Mouse (Mus musculus): ENCODE results near the gene Foxj2. TPM values are rescaled to one million over a fixed set of nuclear protein-coding genes. Genes with fewer than 3 reads are reported as not detected.

Gene Foxj2
- total and polyA plus RNA-seq, 3 experiments = 1.9 to 5.4 (median 2.5) TPM

DNA sequence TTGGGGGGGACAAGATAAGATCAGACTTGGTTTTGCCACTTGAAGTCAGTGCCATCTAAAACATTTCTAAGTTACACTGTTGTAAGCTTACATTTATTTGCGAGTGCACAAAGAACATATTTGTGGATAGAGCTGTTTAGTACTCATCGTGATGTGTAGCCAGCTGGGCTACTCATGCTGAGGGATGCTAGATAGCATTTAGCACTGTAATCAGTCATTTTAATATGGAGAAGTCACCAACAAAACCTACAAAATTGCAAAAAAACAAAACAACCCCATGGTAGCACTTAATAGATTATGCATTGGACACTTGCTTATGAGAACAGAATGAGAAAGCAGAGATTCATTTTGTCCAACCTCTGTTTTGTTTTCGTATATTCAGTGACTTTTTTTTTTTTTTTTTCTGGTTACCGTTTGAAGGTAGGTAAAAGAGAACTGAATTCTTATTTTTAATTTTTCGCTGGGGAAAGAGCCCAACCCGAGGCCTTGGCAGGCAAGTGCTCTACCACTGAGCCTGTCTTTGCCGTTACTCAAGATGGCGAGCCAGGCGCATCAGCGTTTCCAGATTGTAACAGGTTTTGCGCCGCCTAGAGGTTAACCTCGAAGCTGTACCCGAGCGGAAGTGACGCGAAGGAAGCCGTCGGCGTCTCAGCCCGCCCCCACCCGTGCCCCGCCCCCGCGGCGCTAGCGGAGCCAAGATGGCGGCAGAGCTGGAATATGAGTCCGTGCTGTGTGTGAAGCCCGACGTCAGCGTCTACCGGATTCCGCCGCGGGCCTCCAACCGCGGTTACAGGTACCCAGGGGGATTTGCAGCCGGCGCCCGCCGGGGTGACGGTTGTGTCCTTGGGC is 54.4 kb downstream of the Foxj2 start, which contains the start of gene Necap1 (continued):
- TF ChIP-seq ZMIZ1 (IDR thresholded peaks at IDR 0.05; ENCODE audit: low read depth, low read length) (peak; percentile 77; the same call in 1 of the 2 replicates), GABPA (IDR thresholded peaks at IDR 0.05; ENCODE audit: insufficient replicate concordance, low read depth, low read length) (no peak), USF1 (IDR thresholded peaks at IDR 0.05; ENCODE audit: low read depth, low read length) (no peak; the same call in 1 of the 2 replicates), ZKSCAN1 (IDR thresholded peaks at IDR 0.05; ENCODE audit: borderline replicate concordance, low read depth, low read length) (no peak), USF2 (conservative IDR thresholded peaks at IDR 0.05; ENCODE audit: low read depth, low read length) (no peak), IRF4 (IDR thresholded peaks at IDR 0.05; ENCODE audit: low read depth, low read length) (peak; percentile 66; the same call in 1 of the 2 replicates)

DNA sequence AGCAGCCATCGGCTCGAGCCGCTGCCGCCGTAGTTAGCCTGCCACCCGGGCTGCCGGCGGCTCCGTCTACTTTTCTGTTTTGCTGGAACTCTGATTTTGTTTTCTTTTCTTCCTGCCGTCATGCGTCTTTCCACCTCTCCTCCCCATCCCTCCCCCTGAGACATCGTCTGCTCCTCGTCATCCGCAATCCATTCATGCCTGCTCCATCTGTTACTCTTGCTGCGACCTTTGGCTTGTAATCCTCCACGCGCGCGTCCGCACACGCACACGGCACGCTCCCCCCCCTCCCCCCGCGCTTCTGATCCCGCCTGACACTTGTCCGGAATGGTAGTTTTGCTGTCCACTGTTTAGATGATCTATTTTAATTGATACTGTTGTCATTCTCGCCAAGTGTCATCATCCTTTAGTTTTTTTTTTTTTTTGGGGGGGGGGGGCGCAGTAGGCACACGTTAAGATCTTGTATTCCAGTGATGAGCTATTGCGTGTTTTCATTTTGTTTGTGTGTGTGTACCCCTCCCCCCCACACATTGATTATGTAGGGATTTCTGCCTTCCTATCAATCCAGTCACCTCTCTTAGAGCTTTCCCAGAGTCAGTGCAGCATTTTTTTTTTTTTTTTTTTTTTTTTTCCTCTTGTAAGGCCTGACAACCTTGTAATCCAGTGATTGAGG is 55.1 kb downstream of the Foxj2 start:
- TF ChIP-seq MXI1 (IDR thresholded peaks at IDR 0.05; ENCODE audit: low read depth, low read length) = 0 out of 2 replicates have a peak, but pooled peaks have one; percentile 7
- TF ChIP-seq NELFE (IDR thresholded peaks at IDR 0.05; ENCODE audit: low read depth, low read length) = no peak
- TF ChIP-seq MAFK (IDR thresholded peaks at IDR 0.05; ENCODE audit: insufficient replicate concordance, low read length) = no peak
- TF ChIP-seq NRF1 (IDR thresholded peaks at IDR 0.05; ENCODE audit: low read depth, low read length) = no peak
- TF ChIP-seq ZNF384 (IDR thresholded peaks at IDR 0.05; ENCODE audit: low read depth, low read length) = peak; percentile 71
- no peak for TF ChIP-seq RCOR1 (conservative IDR thresholded peaks at IDR 0.05; ENCODE audit: low read depth, low read length)
- no peak for TF ChIP-seq USF1 (IDR thresholded peaks at IDR 0.05; ENCODE audit: low read depth, low read length)
- peak; percentile 32; the same call in 1 of the 2 replicates for TF ChIP-seq BHLHE40 (IDR thresholded peaks at IDR 0.05; ENCODE audit: low read depth, low read length)
- TF ChIP-seq MAZ (IDR thresholded peaks at IDR 0.05; ENCODE audit: low read depth, low read length) = no peak
- no peak for TF ChIP-seq GABPA (IDR thresholded peaks at IDR 0.05; ENCODE audit: insufficient replicate concordance, low read depth, low read length)
- TF ChIP-seq SMC3 (IDR thresholded peaks at IDR 0.05; ENCODE audit: low read depth, low read length) = no peak
- TF ChIP-seq EP300 (IDR thresholded peaks at IDR 0.05; ENCODE audit: low read length) = no peak
- TF ChIP-seq SIN3A (IDR thresholded peaks at IDR 0.05; ENCODE audit: low read length) = peak; percentile 1; the same call in 1 of the 2 replicates
- TF ChIP-seq E2F4 (IDR thresholded peaks at IDR 0.05; ENCODE audit: insufficient replicate concordance, low read depth, low read length) = no peak
- TF ChIP-seq PAX5 (IDR thresholded peaks at IDR 0.05; ENCODE audit: low read length) = no peak
- TF ChIP-seq CHD1 (IDR thresholded peaks at IDR 0.05; ENCODE audit: low read depth, low read length) = peak; percentile 57; the same call in 1 of the 2 replicates
- TF ChIP-seq TBP (conservative IDR thresholded peaks at IDR 0.05; ENCODE audit: low read depth, low read length) = no peak
- no peak for TF ChIP-seq RAD21 (IDR thresholded peaks at IDR 0.05; ENCODE audit: low read depth, low read length)
- TF ChIP-seq CHD2 (IDR thresholded peaks at IDR 0.05; ENCODE audit: low read length) = 0 out of 2 replicates have a peak, but pooled peaks have one; percentile 6
- no peak for TF ChIP-seq ZKSCAN1 (IDR thresholded peaks at IDR 0.05; ENCODE audit: borderline replicate concordance, low read depth, low read length)
- TF ChIP-seq CTCF (conservative IDR thresholded peaks at IDR 0.05 in 1 of 2, IDR thresholded peaks at IDR 0.05 in 1 of 2; ENCODE audit: low read depth in 2 of 2, low read length in 2 of 2) = no peak
- 0 out of 2 replicates have a peak, but pooled peaks have one; percentile 29 for TF ChIP-seq UBTF (IDR thresholded peaks at IDR 0.05; ENCODE audit: low read depth, low read length)
- 0 out of 2 replicates have a peak, but pooled peaks have one; percentile 49 for TF ChIP-seq MAX (IDR thresholded peaks at IDR 0.05; ENCODE audit: low read length)
- no peak for TF ChIP-seq POLR2A (IDR thresholded peaks at IDR 0.05; ENCODE audit: low read depth, low read length)
- TF ChIP-seq KAT2A (IDR thresholded peaks at IDR 0.05; ENCODE audit: insufficient replicate concordance, low read length) = no peak
- TF ChIP-seq MYC (IDR thresholded peaks at IDR 0.05; ENCODE audit: low read depth, low read length) = no peak
- no peak for TF ChIP-seq USF2 (conservative IDR thresholded peaks at IDR 0.05; ENCODE audit: low read depth, low read length)
- no peak for TF ChIP-seq JUND (conservative IDR thresholded peaks at IDR 0.05; ENCODE audit: low read depth, low read length)
- TF ChIP-seq ZMIZ1 (IDR thresholded peaks at IDR 0.05; ENCODE audit: low read depth, low read length) = no peak
- peak; percentile 28 for DNase-seq (ENCODE audit: extremely low read depth)
- dilution Hi-C loops (cut with MboI; ENCODE audit: extremely low pct_ligation_motif_present, extremely low pct_unique_long_range_greater_than_20kb, low sequenced_read_pairs) (no loop called here), in situ Hi-C loops (cut with MboI; ENCODE audit: low pct_ligation_motif_present, low pct_unique_long_range_greater_than_20kb, low sequenced_read_pairs) (loop anchor here (5.0 kb wide), 1 partner anchor 68 kb away; no protein-coding TSS in a partner anchor)
- peak overlapping the region; percentile 65 for H3K27ac ChIP-seq (ENCODE audit: insufficient read depth, low read depth)
- peaks cover 28 to 41% of the 10 kb centered on the region in 2 experiments for H3K36me3 ChIP-seq (replicated peaks in 1 of 2; ENCODE audit: control insufficient read depth in 1 of 2, insufficient read depth in 1 of 2, low read length in 1 of 2)
- H3K4me3 ChIP-seq (replicated peaks in 1 of 3; ENCODE audit: low read depth in 2 of 3, low read length in 2 of 3, poor library complexity in 1 of 3) = peak overlapping the region; percentile 92 to 99 (median 93)
- H3K4me2 ChIP-seq (ENCODE audit: insufficient read depth, low read depth, poor library complexity, severe bottlenecking) = peak overlapping the region; percentile 97
- H3K4me1 ChIP-seq (ENCODE audit: control insufficient read depth in 1 of 2, insufficient read depth in 2 of 2) = peaks cover 22 to 80% of the 10 kb centered on the region in 2 experiments
- H3K9me3 ChIP-seq (replicated peaks; ENCODE audit: low read length) = no peaks in the 10 kb centered on the region
- H3K9ac ChIP-seq (ENCODE audit: insufficient read depth, low read depth) = peak overlapping the region; percentile 97
- H3K27me3 ChIP-seq (replicated peaks) = no peaks in the 10 kb centered on the region
- H3K79me2 ChIP-seq (replicated peaks; ENCODE audit: control insufficient read depth, extremely low read depth, insufficient read depth, poor library complexity, severe bottlenecking) = peaks cover 55% of the 10 kb centered on the region
